Mouse (Mus musculus): ENCODE data around the gene Trim38.

- TF ChIP-seq CTCF (conservative IDR thresholded peaks at IDR 0.05 in 1 of 2, IDR thresholded peaks at IDR 0.05 in 1 of 2; ENCODE audit: low read depth in 2 of 2, low read length in 2 of 2), result no peak
- no peak for TF ChIP-seq MAZ (IDR thresholded peaks at IDR 0.05; ENCODE audit: low read depth, low read length)
- TF ChIP-seq POLR2A (IDR thresholded peaks at IDR 0.05; ENCODE audit: low read depth, low read length), result no peak
- no peak for TF ChIP-seq RCOR1 (conservative IDR thresholded peaks at IDR 0.05; ENCODE audit: low read depth, low read length)
- TF ChIP-seq JUND (conservative IDR thresholded peaks at IDR 0.05; ENCODE audit: low read depth, low read length), result no peak
- no peak for TF ChIP-seq KAT2A (IDR thresholded peaks at IDR 0.05; ENCODE audit: insufficient replicate concordance, low read length)
- no peak for TF ChIP-seq GABPA (IDR thresholded peaks at IDR 0.05; ENCODE audit: insufficient replicate concordance, low read depth, low read length)
- no peak for TF ChIP-seq ZNF384 (IDR thresholded peaks at IDR 0.05; ENCODE audit: low read depth, low read length)
Measured at GRCm38 (mm10) chr13:23768834-23769397, 797 bp upstream of the Trim38 start.
